Mouse (Mus musculus): ENCODE results near the gene Gpr137. TPM values are rescaled to one million over a fixed set of nuclear protein-coding genes. Genes with fewer than 3 reads are reported as not detected.

The Gpr137 gene
- total and polyA plus RNA-seq, 3 experiments, result 22.8 to 32.1 (median 24.9) TPM

DNA sequence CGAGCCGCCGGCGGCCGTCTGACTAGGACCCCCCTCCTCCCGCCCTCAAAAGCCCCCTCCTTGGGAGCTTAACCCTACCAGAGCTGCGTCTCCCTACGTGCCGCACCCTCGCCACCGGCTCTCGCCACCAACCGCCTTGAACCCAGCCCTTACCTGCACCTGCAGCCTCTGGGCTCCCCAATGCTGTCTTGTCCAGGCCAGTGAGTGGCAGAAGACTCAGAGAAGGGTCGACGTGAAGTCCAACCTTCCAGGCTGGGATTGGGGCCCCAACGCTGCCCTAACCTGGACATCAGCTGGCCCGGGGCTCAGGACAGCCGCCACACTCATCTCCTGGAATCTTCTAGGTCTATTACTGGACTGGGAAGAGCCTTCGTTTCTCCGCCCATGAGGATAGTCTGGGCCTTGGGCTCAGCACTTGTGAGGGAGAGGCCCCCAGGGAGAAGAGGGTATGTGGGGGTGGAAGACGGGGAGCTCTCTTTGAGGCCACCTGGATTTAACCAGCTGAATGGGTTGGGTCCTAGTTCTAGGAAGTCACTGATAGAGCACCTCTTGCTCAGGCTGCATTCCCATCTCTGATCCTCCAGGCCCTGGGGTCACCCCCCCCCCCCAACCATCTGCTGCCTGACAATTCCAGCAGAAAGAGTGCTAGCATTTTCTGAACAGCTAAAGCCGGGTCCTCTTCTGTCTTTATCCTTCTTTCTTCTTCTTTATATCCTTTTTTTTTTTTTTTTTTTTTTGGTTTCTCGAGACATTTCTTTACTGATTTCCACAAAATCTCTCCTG is 7.9 kb downstream of the Gpr137 start, which contains the start of gene Kcnk4:
Gene Kcnk4, minus strand, starts transcription at position 321 of the 783 bp plus-strand sequence.
- no peak for ATAC-seq (ENCODE audit: extremely low read depth, insufficient number of reproducible peaks, low FRiP score, poor library complexity, severe bottlenecking)

DNA sequence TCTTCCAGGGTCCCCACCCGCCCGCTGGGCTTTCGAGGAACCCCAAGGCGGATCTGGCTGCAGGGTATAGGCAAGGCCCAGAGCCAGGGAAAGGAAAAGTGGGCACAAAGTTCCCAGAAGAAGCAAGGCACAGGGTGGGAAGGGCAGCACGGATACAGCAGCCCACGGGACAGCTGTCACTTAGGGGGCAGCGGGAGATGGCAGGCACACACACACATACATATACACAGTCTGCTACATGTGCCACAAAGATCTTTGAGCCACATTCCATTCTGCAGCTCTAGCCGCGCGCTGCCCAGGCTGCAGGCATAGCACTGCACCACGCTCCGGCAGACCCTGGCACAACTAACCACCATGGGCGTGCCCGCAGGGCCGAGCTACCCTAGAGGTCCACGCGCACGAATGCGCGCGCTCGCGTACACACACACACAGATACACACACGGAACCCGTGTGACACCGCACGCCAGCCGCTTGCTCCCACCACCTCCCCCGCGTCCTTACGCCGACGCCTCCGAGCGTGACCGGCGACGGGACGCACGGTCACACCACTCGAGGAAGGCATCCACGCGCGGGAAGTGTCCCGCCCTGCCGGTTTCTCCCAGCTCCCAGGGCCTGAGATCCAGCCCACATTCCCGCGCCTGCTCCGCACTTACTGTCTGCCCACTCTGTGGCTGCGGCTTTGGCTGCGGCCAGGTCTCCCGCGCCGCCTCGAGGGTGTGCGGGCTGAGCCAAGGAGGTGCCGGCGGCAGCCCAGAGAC is 8.7 kb downstream of the Gpr137 start:
- Histone ChIP-seq H3K36me3 (replicated peaks) (peaks cover 12% of the 10 kb centered on the region), H3K4me1 (ENCODE audit: insufficient read depth, low read depth, low read length) (peaks cover 6% of the 10 kb centered on the region; the same call in 1 of the 2 replicates), H3K9me3 (replicated peaks) (peaks cover 8% of the 10 kb centered on the region), H3K4me3 (ENCODE audit: low read depth, low read length) (peak overlapping the region; percentile 33; the same call in 1 of the 2 replicates), H3K27me3 (ENCODE audit: insufficient read depth, low read length) (peaks cover 53% of the 10 kb centered on the region)
- TF ChIP-seq CTCF (IDR thresholded peaks at IDR 0.05; ENCODE audit: low read depth, low read length) (no peak), TAL1 (conservative IDR thresholded peaks at IDR 0.05; ENCODE audit: low read depth, low read length) (no peak), POLR2AphosphoS5 (IDR thresholded peaks at IDR 0.05; ENCODE audit: insufficient replicate concordance, low read depth, low read length) (no peak), GATA2 (IDR thresholded peaks at IDR 0.05; ENCODE audit: borderline replicate concordance, low read depth, low read length) (no peak), GATA1 (IDR thresholded peaks at IDR 0.05; ENCODE audit: borderline replicate concordance, low read length) (no peak)
- no peak for DNase-seq (ENCODE audit: low spot score)
- no peak for ATAC-seq (ENCODE audit: extremely low read depth, insufficient number of reproducible peaks, low FRiP score, poor library complexity, severe bottlenecking)

More for the DNA sequence above, 7.9 kb downstream of the Gpr137 start, which contains the start of gene Kcnk4:
- peaks cover 8% of the 10 kb centered on the region for H3K9me3 ChIP-seq (replicated peaks)
- TF ChIP-seq POLR2AphosphoS5 (IDR thresholded peaks at IDR 0.05; ENCODE audit: insufficient replicate concordance, low read depth, low read length), result no peak
- no peak for DNase-seq (ENCODE audit: low spot score)
- H3K4me3 ChIP-seq (ENCODE audit: low read depth, low read length), result peak within 1 kb of the TSS; percentile 33; the same call in 1 of the 2 replicates
- peaks cover 7% of the 10 kb centered on the region for H3K4me1 ChIP-seq (ENCODE audit: insufficient read depth, low read depth, low read length)
- H3K36me3 ChIP-seq (replicated peaks), result peaks cover 19% of the 10 kb centered on the region
- peaks cover 50% of the 10 kb centered on the region for H3K27me3 ChIP-seq (ENCODE audit: insufficient read depth, low read length)

DNA sequence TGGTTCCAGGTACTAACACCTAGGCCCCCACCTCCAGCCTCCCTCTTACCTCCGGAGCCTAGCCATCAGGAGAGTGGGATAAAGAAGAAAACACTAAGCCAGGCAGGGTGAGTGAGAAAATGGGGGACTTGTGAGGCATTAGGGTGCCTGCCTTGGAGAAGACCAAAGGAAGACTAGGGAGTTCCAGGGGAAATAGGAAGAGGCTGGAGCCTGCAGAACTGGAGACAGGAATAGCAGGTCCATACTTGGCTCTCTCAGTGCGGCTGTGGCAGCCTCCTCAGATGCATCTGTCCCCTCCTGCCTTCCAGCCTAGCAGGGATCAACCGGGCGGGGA is 9.2 kb downstream of the Gpr137 start:
- peaks cover 6% of the 10 kb centered on the region for H3K36me3 ChIP-seq (replicated peaks)
- ATAC-seq (ENCODE audit: extremely low read depth, insufficient number of reproducible peaks, low FRiP score, poor library complexity, severe bottlenecking), result no peak

DNA sequence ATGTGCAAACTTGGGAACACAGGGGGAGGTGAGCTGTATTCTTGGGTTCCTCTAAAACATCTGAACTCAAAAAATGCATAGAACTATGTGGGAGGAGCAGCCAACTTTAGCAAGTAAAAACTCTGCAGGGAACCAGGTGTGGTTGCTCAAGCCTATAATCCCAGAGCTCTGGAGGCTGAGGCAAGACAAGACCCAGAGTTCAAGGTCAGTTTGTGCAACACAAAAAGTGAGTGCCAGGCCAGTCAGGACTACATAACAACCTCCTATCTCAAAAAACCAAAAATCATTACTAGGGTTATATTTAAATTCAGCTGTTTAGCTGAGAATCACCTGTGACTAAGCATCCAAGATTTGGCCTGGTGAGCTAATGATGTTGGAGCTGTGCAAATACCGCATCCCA is 10.3 kb downstream of the Gpr137 start:
- TF ChIP-seq GATA2 (IDR thresholded peaks at IDR 0.05; ENCODE audit: borderline replicate concordance, low read depth, low read length) (no peak), TAL1 (conservative IDR thresholded peaks at IDR 0.05; ENCODE audit: low read depth, low read length) (no peak), GATA1 (IDR thresholded peaks at IDR 0.05; ENCODE audit: borderline replicate concordance, low read length) (no peak)
- ATAC-seq (ENCODE audit: extremely low read depth, insufficient number of reproducible peaks, low FRiP score, poor library complexity, severe bottlenecking) (no peak), DNase-seq (ENCODE audit: low spot score) (no peak)
- no peak overlapping the region for H3K4me3 ChIP-seq (ENCODE audit: low read depth, low read length)
- H3K27me3 ChIP-seq (ENCODE audit: insufficient read depth, low read length), result peaks cover 65% of the 10 kb centered on the region
- H3K36me3 ChIP-seq (replicated peaks), result no peaks in the 10 kb centered on the region
- H3K9me3 ChIP-seq (replicated peaks), result peaks cover 8% of the 10 kb centered on the region
- peaks cover 6% of the 10 kb centered on the region for H3K4me1 ChIP-seq (ENCODE audit: insufficient read depth, low read depth, low read length)

More for the DNA sequence above, 9.2 kb downstream of the Gpr137 start:
- no peak for TF ChIP-seq TAL1 (conservative IDR thresholded peaks at IDR 0.05; ENCODE audit: low read depth, low read length)
- no peak for TF ChIP-seq POLR2AphosphoS5 (IDR thresholded peaks at IDR 0.05; ENCODE audit: insufficient replicate concordance, low read depth, low read length)
- TF ChIP-seq CTCF (IDR thresholded peaks at IDR 0.05; ENCODE audit: low read depth, low read length), result no peak
- TF ChIP-seq GATA2 (IDR thresholded peaks at IDR 0.05; ENCODE audit: borderline replicate concordance, low read depth, low read length), result no peak
- no peak for TF ChIP-seq GATA1 (IDR thresholded peaks at IDR 0.05; ENCODE audit: borderline replicate concordance, low read length)
- Histone ChIP-seq H3K4me1 (ENCODE audit: insufficient read depth, low read depth, low read length) (peaks cover 6% of the 10 kb centered on the region; the same call in 1 of the 2 replicates), H3K4me3 (ENCODE audit: low read depth, low read length) (no peak overlapping the region), H3K9me3 (replicated peaks) (peaks cover 8% of the 10 kb centered on the region), H3K27me3 (ENCODE audit: insufficient read depth, low read length) (peaks cover 56% of the 10 kb centered on the region)
- no peak for DNase-seq (ENCODE audit: low spot score)

DNA sequence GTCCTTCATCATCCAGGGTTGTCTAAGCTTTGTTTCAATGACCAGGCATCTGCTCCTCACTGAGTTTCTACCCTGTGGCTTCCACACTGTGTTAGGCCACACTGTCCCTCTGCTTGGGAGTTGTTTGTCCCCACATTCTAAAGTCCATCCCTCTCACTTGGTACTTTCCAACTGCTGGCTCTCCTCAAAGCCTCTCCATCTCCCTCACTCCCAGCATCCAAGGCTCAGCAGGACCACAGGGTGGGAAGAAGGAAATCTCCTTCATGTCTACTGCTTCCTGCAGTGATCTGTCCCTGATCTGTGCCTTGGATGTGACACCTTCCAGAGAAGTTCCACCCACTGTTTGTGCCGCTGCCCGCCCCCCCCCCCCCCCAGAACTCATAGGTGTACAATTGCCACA is 11.3 kb downstream of the Gpr137 start:
- no peak for DNase-seq (ENCODE audit: low spot score)
- Histone ChIP-seq H3K27me3 (ENCODE audit: insufficient read depth, low read length) (peaks cover 73% of the 10 kb centered on the region), H3K36me3 (replicated peaks) (no peaks in the 10 kb centered on the region), H3K4me1 (ENCODE audit: insufficient read depth, low read depth, low read length) (peaks cover 6% of the 10 kb centered on the region), H3K9me3 (replicated peaks) (peaks cover 8% of the 10 kb centered on the region), H3K4me3 (ENCODE audit: low read depth, low read length) (no peak overlapping the region)
- no peak for TF ChIP-seq GATA2 (IDR thresholded peaks at IDR 0.05; ENCODE audit: borderline replicate concordance, low read depth, low read length)
- TF ChIP-seq CTCF (IDR thresholded peaks at IDR 0.05; ENCODE audit: low read depth, low read length), result no peak
- TF ChIP-seq GATA1 (IDR thresholded peaks at IDR 0.05; ENCODE audit: borderline replicate concordance, low read length), result no peak
- no peak for TF ChIP-seq POLR2AphosphoS5 (IDR thresholded peaks at IDR 0.05; ENCODE audit: insufficient replicate concordance, low read depth, low read length)
- TF ChIP-seq TAL1 (conservative IDR thresholded peaks at IDR 0.05; ENCODE audit: low read depth, low read length), result no peak
- ATAC-seq (ENCODE audit: extremely low read depth, insufficient number of reproducible peaks, low FRiP score, poor library complexity, severe bottlenecking), result no peak

DNA sequence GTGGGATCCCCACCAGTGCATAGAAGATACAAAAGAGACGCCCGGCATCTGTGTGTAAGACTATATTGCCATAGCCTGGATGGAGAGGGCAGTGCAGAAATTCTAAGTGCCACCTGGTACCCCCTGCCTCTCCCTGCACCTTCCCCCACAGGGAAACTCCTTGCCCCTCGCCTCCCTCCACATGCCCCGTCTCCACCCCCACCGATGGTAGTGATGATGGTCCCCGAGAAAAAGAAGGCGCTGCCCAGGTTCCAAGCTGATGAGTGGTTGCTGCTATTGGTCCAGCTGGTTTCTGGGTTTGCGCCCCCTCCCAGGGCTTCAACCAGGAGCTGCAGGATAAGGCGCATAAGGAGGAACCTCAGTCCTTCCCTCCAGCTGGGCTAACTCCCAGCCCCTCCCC is 14.2 kb downstream of the Gpr137 start:
- peaks cover 13% of the 10 kb centered on the region for H3K4me1 ChIP-seq (ENCODE audit: insufficient read depth, low read depth, low read length)
- no peaks in the 10 kb centered on the region for H3K9me3 ChIP-seq (replicated peaks)
- no peak for ATAC-seq (ENCODE audit: extremely low read depth, insufficient number of reproducible peaks, low FRiP score, poor library complexity, severe bottlenecking)
- no peak overlapping the region for H3K4me3 ChIP-seq (ENCODE audit: low read depth, low read length)
- TF ChIP-seq GATA1 (IDR thresholded peaks at IDR 0.05; ENCODE audit: borderline replicate concordance, low read length), result no peak
- TF ChIP-seq GATA2 (IDR thresholded peaks at IDR 0.05; ENCODE audit: borderline replicate concordance, low read depth, low read length), result no peak
- TF ChIP-seq POLR2AphosphoS5 (IDR thresholded peaks at IDR 0.05; ENCODE audit: insufficient replicate concordance, low read depth, low read length), result no peak
- no peak for TF ChIP-seq TAL1 (conservative IDR thresholded peaks at IDR 0.05; ENCODE audit: low read depth, low read length)
- TF ChIP-seq CTCF (IDR thresholded peaks at IDR 0.05; ENCODE audit: low read depth, low read length), result no peak
- DNase-seq (ENCODE audit: low spot score), result no peak
- H3K27me3 ChIP-seq (ENCODE audit: insufficient read depth, low read length), result peaks cover 62% of the 10 kb centered on the region
- no peaks in the 10 kb centered on the region for H3K36me3 ChIP-seq (replicated peaks)
